Mouse (Mus musculus) adrenal gland, adult 8-10 months (tissue): Measurements from ENCODE around the gene Gm49388. TPM values are rescaled to one million over a fixed set of nuclear protein-coding genes. Genes with fewer than 3 reads are reported as not detected.

Experiments
- DNase-seq: peaks from one replicate; pipeline ENCODE4 v3.0.0; 2022
- total RNA-seq, 4 experiments: library from RNA; stranded (reverse); gene quantifications; 2 replicates each; pipeline ENCODE4 v1.2.4; 2022

The Gm49388 gene
- total RNA-seq, 4 experiments from 2014 or later, result 4.2 to 8.9 (median 5.8) TPM

DNA sequence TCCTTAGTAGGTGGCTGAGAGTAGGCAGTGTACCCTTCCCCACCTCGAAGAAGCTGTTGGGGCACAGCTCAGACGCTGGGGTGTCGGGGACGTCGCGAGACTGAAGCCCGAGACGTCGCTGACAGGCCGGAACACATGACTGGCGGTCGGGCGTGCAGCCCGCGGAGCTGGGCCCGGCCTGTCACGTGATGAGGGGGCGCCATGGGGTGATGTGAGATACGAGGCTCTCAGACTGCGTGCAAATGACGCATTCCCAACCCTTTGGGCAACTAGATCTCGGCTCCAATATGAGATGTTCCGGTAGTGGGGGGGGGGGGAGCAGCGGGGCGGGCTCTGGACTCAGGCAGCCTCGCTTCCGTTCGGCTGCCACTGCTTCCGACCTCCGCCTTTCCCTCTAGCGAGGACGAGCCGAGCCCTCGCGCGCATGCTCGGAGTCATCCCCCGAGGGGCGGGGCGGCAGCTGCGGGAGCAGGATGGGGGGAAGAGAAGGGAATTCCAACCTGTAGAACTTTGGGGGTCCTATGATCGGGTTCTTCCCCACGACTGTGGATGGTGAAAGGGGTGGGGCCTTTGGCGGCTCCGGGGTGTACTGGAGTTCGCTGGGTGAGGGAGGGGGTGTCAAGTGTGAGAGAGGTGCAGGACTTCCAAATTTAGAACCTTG, 56.1 kb downstream of the Gm49388 start:
- DNase-seq, result peak; percentile 93

GRCm38 (mm10) chr7:127842001-127842718, 56.8 kb downstream of the Gm49388 start:
- DNase-seq, result peak; percentile 82

DNA sequence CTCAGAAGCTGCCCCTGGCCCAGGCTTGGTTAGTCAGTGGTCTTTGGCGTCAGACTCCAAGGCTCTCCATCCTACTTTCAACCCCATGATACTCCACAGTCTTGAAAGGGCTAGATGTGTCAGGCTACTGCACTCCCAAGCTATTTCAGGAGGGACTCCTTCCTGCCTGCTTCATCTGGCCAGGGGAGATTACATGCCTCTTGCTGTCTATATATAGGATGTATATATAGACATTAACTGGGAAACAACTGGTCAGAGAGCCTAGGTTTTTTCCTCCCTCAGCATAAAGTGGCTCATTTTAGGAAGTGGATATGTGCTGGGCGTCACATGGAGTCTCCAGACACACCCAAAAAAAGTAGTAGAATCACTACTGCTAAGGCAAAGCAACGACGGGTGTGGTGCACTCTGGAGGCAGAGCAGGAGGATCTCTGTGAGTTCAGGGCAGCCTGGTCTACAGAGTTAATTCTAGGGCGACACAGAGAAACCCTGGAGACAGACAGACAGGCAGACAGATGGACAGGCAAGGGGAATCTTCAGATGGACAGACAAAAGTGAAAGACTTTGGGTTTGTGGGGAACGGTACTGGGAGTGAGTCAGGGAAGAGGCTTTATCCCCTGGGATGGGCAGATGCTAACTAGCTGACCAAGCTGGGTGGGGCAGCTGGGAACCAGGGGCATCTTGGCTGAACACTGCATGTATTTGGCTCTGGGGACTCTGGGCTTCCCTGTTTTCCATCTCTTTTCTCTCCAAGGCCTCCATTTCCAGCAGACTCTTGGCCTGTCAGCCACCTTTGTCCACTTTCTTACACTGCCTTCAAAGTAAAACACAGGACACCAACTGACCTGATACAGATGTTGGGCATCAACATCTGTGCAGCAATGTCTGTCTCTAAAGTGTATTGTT, 64.8 kb downstream of the Gm49388 start:
- no peak for DNase-seq

GRCm38 (mm10) chr7:127850906-127851305, 65.5 kb downstream of the Gm49388 start:
- no peak for DNase-seq

Other genes starting within 250 kb of the Gm49388 start
- gene Tmem265, start 224.2 kb upstream of the Gm49388 start, total RNA-seq, result not detected
- 10 to 100 TPM; 50.0 to 65.5 (median 55.9) TPM for gene Phkg2, start 212.3 kb upstream of the Gm49388 start, total RNA-seq
- gene Ccdc189, start 197.0 kb upstream of the Gm49388 start, total RNA-seq, result 10 to 100 TPM in 2 of 4 experiments, 1 to 10 TPM in 2; 8.8 to 13.0 (median 10.5) TPM
- 10 to 100 TPM; 50.1 to 81.9 (median 70.9) TPM for gene Rnf40, start 196.8 kb upstream of the Gm49388 start, total RNA-seq
- 10 to 100 TPM; 16.5 to 28.8 (median 23.3) TPM for gene Zfp629, start 169.8 kb upstream of the Gm49388 start, total RNA-seq
- 100 to 1,000 TPM in 2 of 4 experiments, 10 to 100 TPM in 2; 75.9 to 120 (median 98.1) TPM for gene Bcl7c, start 76.7 kb upstream of the Gm49388 start, total RNA-seq
- gene Ctf1, start 72.9 kb upstream of the Gm49388 start, total RNA-seq, result 1 to 10 TPM; 2.2 to 4.5 (median 2.7) TPM
- not detected for gene Ctf2, start 53.4 kb upstream of the Gm49388 start, total RNA-seq
- gene Fbxl19, start 41.1 kb upstream of the Gm49388 start, total RNA-seq, result 10 to 100 TPM; 13.5 to 18.6 (median 16.5) TPM
- 10 to 100 TPM; 30.1 to 37.2 (median 35.0) TPM for gene Orai3, start 15.8 kb upstream of the Gm49388 start, total RNA-seq
- 10 to 100 TPM; 39.6 to 54.6 (median 45.7) TPM for gene Setd1a, start 8.9 kb upstream of the Gm49388 start, total RNA-seq
- 10 to 100 TPM; 33.8 to 44.9 (median 41.5) TPM for gene Hsd3b7, start 15.0 kb downstream of the Gm49388 start, total RNA-seq
- gene Stx4a, start 38.7 kb downstream of the Gm49388 start, total RNA-seq, result 100 to 1,000 TPM in 3 of 4 experiments, 10 to 100 TPM in 1; 84.9 to 143 (median 113) TPM
- gene Stx1b, start 38.9 kb downstream of the Gm49388 start, total RNA-seq, result 1 to 10 TPM; 2.9 to 8.5 (median 6.3) TPM
- gene Zfp646, start 90.6 kb downstream of the Gm49388 start, total RNA-seq, result 10 to 100 TPM; 34.2 to 46.2 (median 40.2) TPM
- 10 to 100 TPM in 2 of 4 experiments, 1 to 10 TPM in 2; 8.0 to 15.1 (median 9.2) TPM for gene Zfp668, start 91.2 kb downstream of the Gm49388 start, total RNA-seq
- 1 to 10 TPM; 1.0 to 2.9 (median 1.6) TPM for gene Prss53, start 105.4 kb downstream of the Gm49388 start, total RNA-seq
- gene Gm21974, start 109.8 kb downstream of the Gm49388 start, total RNA-seq, result under 1 TPM in 1 of 4 experiments, not detected in 3; 0.38 TPM
- 10 to 100 TPM; 69.6 to 94.3 (median 79.1) TPM for gene Vkorc1, start 110.0 kb downstream of the Gm49388 start, total RNA-seq
- 100 to 1,000 TPM; 108 to 147 (median 120) TPM for gene Bckdk, start 118.5 kb downstream of the Gm49388 start, total RNA-seq
- 10 to 100 TPM; 29.0 to 33.4 (median 31.1) TPM for gene Kat8, start 126.9 kb downstream of the Gm49388 start, total RNA-seq
- under 1 TPM in 1 of 4 experiments, not detected in 3; 0.16 TPM for gene Prss8, start 144.5 kb downstream of the Gm49388 start, total RNA-seq
- 10 to 100 TPM in 2 of 4 experiments, 1 to 10 TPM in 2; 8.4 to 10.5 (median 9.6) TPM for gene Prss36, start 161.1 kb downstream of the Gm49388 start, total RNA-seq
- gene Fus, start 181.8 kb downstream of the Gm49388 start, total RNA-seq, result 100 to 1,000 TPM; 106 to 430 (median 307) TPM
- 1 to 10 TPM; 4.0 to 5.8 (median 4.5) TPM for gene Pycard, start 208.3 kb downstream of the Gm49388 start, total RNA-seq
- gene Trim72, start 218.3 kb downstream of the Gm49388 start, total RNA-seq, result under 1 TPM in 3 of 4 experiments, not detected in 1; 0.12 to 0.31 (median 0.24) TPM